Mouse (Mus musculus) 3134 (cell line): ENCODE results near the gene Gpr1.
A peak's percentile ranks its signal among the peaks of the same experiment; 100 is the strongest.
"Not testable (repeated sequence)": the region's sequence is repeated elsewhere in the genome, so short reads cannot be mapped to it uniquely, and the experiment has no call there.

Experiments used
- DNase-seq: peaks from one replicate; pipeline ENCODE4 v3.0.0-alpha.2; 2011; ENCODE audit warnings: low spot score; ENCODE audit not compliant: insufficient read length; ENCODE audit errors: extremely low read depth

Gpr1 gene

DNA sequence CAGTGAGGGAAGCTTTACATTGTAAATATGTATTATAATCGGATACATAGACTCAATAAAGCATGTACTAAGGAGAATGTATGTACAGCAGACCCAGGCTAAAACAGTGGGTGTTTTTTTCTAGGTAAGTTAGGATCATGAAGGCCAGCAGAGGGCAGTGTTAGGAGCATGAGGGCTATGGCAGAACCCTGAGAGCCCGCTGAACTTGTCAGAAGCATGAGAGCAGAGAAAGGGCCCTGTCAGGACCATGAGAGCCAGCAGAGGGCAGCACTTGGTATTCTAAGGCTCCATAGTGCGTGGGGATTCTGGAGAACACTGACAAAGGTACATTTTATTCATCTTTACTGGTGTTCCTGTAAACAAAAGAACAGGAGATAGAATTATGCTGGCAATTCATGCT, 33.3 kb downstream of the Gpr1 start:
- peak; percentile 61 for DNase-seq

DNA sequence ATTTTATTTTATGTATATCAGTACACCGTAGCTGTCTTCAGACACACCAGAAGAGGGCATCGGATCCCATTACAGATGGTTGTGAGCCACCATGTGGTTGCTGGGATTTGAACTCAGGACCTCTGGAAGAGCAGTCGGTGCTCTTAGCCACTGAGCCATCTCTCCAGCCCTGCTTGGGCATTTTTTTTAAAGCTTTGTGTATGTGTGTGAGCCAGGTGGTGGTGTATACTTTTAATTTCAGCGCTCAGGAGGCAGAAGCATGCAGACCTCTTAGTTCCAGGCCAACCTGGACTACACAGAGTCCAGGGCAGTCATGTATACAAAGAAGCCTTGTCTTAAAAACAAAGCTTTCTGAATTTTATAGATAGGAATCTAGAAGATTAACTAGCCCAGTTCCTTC, 33.8 kb downstream of the Gpr1 start:
- not testable (repeated sequence) for DNase-seq

- DNase-seq = no peak
Observed at GRCm38 (mm10) chr1:63180122-63180521, 34.2 kb downstream of the Gpr1 start.

- DNase-seq = no peak
Observed at GRCm38 (mm10) chr1:63178308-63178707, 36.0 kb downstream of the Gpr1 start.

- peak; percentile 88 for DNase-seq
Observed at GRCm38 (mm10) chr1:63176604-63177421, 37.5 kb downstream of the Gpr1 start, which contains the start of the genes Eef1b2 and Ndufs1. Gene Eef1b2, plus strand, starts transcription at chr1:63176825. Gene Ndufs1, minus strand, starts transcription at chr1:63176833.

- no peak for DNase-seq
Observed at GRCm38 (mm10) chr1:63176259-63176603, 38.1 kb downstream of the Gpr1 start.

GRCm38 (mm10) chr1:63175853-63176252, 38.5 kb downstream of the Gpr1 start:
- DNase-seq = no peak

GRCm38 (mm10) chr1:63168638-63169037, 45.7 kb downstream of the Gpr1 start:
- DNase-seq = no peak

GRCm38 (mm10) chr1:63140231-63140630, 74.1 kb downstream of the Gpr1 start:
- DNase-seq = no peak

DNA sequence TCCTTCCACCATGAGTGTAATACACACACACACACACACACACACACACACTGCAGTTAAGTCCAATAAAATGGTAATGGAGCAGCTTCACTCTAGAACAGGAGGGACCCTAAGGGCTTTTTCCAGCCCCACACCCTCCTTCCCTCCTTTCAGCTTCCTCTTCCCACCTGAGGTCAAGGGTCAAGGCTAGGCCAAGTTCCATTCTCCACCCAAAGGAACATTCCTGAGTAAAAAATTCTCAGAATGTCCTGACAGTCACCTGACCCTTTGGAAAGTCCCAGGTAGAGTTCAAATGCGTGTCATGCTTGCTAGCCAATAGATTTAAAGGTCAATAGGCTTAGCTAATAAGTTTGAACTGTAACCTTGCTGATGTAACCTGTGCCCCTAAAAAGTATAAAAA, 75.8 kb downstream of the Gpr1 start:
- not testable (repeated sequence) for DNase-seq

DNA sequence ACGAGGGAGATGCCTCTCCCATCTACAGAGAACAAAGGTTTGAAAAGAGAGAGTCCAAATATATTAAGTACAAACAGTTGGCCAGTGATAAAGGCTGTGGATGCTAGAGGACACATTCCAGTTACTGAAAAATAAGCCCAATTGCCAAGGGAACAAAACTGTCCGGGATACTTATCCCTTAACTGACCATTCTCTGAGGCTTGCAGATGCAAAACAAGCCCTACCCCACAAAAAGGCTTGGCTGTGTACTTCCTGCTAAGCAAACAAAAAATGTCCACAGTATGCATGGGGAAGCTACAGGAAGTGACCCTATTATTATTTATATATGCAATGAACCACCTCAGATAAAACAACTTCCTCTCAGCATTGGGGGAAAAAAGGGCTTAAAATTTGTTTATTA, 76.4 kb downstream of the Gpr1 start:
- no peak for DNase-seq

GRCm38 (mm10) chr1:63134530-63134929, 79.8 kb downstream of the Gpr1 start:
- DNase-seq = no peak
